Mouse (Mus musculus) hindbrain, postnatal 0 days (tissue): Measurements from ENCODE around the gene Gh. TPM values are rescaled to one million over a fixed set of nuclear protein-coding genes. Genes with fewer than 3 reads are reported as not detected.

Experiments
- ATAC-seq: fragments of 200-750 bp; cut with Nextera tagmentation; 2 replicates; pipeline ENCODE4 v1.8.0; 2017; ENCODE audit warnings: mild to moderate bottlenecking, moderate TSS enrichment, moderate library complexity
- DNase-seq: peaks from one replicate; pipeline ENCODE4 v3.0.0-alpha.2; 2015; ENCODE audit warnings: low spot score
- H3K27ac ChIP-seq: fragments of 300-500 bp; sonication (generic); 2 replicates; pipeline ENCODE4 v1.5.1; 2014; ENCODE audit warnings: mild to moderate bottlenecking
- H3K27me3 ChIP-seq: fragments of 300-500 bp; sonication (generic); 2 replicates; pipeline ENCODE4 v1.6.1; 2014; ENCODE audit warnings: low read length, mixed read lengths; ENCODE audit not compliant: insufficient read depth
- H3K36me3 ChIP-seq: fragments of 300-500 bp; sonication (generic); 2 replicates; pipeline ENCODE4 v1.6.1; 2014; ENCODE audit warnings: low read length, mixed read lengths; ENCODE audit not compliant: insufficient read depth
- H3K4me1 ChIP-seq: fragments of 300-500 bp; sonication (generic); 2 replicates; pipeline ENCODE4 v1.6.1; 2014; ENCODE audit warnings: antibody characterized with exemption, low read length, mixed read lengths; ENCODE audit not compliant: insufficient read depth
- H3K4me2 ChIP-seq: fragments of 300-500 bp; sonication (generic); 2 replicates; pipeline ENCODE4 v1.6.1; 2014; ENCODE audit warnings: low read depth, mild to moderate bottlenecking, low read length, moderate library complexity, mixed read lengths
- H3K4me3 ChIP-seq: fragments of 300-500 bp; sonication (generic); 2 replicates; pipeline ENCODE4 v1.5.1; 2014; ENCODE audit warnings: low read length
- H3K9ac ChIP-seq: fragments of 300-500 bp; sonication (generic); replicated peaks from 2 replicates; pipeline ENCODE4 v1.6.1; 2014; ENCODE audit warnings: mild to moderate bottlenecking, low read length, moderate library complexity, mixed read lengths
- H3K9me3 ChIP-seq: fragments of 300-500 bp; sonication (generic); 2 replicates; pipeline ENCODE4 v1.6.1; 2016; ENCODE audit warnings: low read length, mixed read lengths
- CTCF ChIP-seq: IDR thresholded peaks from 2 replicates; pipeline ENCODE4 v1.5.1; 2016; ENCODE audit warnings: antibody characterized with exemption, control low read depth, low read depth
- WGBS: fragments of 180-500 bp; shearing (Covaris S2); extraction: QIAGEN DNeasy Blood & Tissue Kit; methylation state at CpG from one replicate; pipeline ENCODE4 v1.1.7; 2014; 5-methylcytosine and 5-hydroxymethylcytosine counted together
- polyA plus RNA-seq: library from polyadenylated mRNA; unstranded; fragments of >200 nt; fragmentation: Nextera tagmentation; extraction: Ambion mirVana; gene quantifications from 2 replicates; pipeline ENCODE4 v1.2.1, GENCODE M21; 2015
- total RNA-seq: library from RNA; depleted of rRNA; stranded (reverse); fragments of >200 nt; gene quantifications from 2 replicates; pipeline ENCODE4 v1.2.3, GENCODE M21; 2014

The Gh gene
- total and polyA plus RNA-seq, 2 experiments from 2014 or later, result not detected

DNA sequence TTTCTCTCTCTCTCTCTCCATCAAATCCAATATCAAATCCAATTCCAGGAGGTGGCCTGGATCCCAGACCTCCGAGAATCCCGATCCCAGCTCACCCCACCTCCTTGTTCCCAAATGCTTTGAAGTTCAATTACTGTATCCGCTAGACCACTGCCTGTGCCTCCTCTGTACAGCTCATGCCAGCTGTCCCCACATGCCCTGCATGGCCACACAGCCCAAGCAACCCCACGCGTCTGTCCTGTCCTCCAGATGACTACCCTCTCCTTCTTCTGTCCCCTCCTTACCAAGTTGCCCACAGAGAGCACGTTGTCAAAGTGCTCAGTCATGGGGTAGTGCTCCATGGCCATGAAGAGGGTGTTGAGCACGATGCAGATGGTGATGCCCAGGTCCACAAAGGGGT lies 37.2 kb upstream of the Gh start:
- H3K9me3 ChIP-seq, result no peaks in the 10 kb centered on the region
- no peak overlapping the region for H3K9ac ChIP-seq
- no peak overlapping the region for H3K4me3 ChIP-seq
- no peaks in the 10 kb centered on the region for H3K27me3 ChIP-seq
- no peak for DNase-seq
- H3K27ac ChIP-seq, result no peak overlapping the region
- no peak for TF ChIP-seq CTCF
- WGBS, result 81% methylated on average over 7 of the region's 7 CpGs
- H3K4me2 ChIP-seq, result no peak overlapping the region
- no peaks in the 10 kb centered on the region for H3K36me3 ChIP-seq
- H3K4me1 ChIP-seq, result no peaks in the 10 kb centered on the region
- ATAC-seq, result no peak

DNA sequence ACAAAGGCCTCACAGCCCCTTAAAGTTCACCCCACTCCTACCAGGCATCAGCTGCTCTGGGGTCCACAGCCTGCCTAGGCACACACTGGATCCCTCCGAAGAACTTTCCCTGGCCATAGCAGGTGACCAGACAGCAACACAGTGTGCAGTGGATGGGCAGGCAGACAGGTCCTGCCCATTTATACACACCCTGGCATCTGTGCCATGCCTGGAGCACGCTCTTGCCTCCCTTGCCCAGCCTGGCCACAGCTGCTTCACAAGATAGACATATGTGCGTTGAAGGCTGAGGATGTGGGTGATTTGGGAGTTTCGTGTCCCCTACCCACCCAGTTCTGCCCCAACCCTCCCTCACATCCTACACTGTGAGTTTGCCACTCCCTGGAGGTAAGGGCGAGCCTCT lies 36.4 kb upstream of the Gh start:
- Histone ChIP-seq H3K9ac (no peak overlapping the region), H3K27me3 (no peaks in the 10 kb centered on the region), H3K4me2 (no peak overlapping the region), H3K9me3 (no peaks in the 10 kb centered on the region), H3K4me3 (no peak overlapping the region), H3K4me1 (no peaks in the 10 kb centered on the region), H3K36me3 (no peaks in the 10 kb centered on the region), H3K27ac (no peak overlapping the region)
- ATAC-seq (no peak), DNase-seq (no peak)
- WGBS, result 83% methylated on average over 5 of the region's 5 CpGs
- no peak for TF ChIP-seq CTCF

DNA sequence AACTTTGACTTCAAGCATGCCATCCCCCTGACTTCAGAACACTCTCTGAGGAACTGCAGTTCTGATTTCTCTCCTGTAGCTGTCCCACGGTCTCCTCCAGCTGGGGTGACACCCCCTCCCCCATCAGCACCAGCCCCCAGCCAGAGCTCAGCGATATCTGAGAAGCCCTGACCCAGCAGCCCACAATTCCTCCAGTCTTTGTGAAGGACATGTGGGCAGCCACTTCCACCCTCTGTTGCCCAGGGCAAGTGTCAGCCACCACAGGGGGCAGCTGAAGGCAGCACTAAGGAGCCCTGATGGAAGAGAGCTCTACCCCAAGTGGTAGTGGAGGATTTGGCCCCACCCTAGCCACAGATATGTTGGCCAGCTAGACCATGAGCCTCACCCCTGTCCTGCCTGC lies 32.4 kb upstream of the Gh start:
- ATAC-seq (0 out of 2 replicates have a peak, but pooled peaks have one; percentile 7), DNase-seq (no peak)
- no peak overlapping the region for H3K27ac ChIP-seq
- H3K4me3 ChIP-seq, result no peak overlapping the region
- H3K4me2 ChIP-seq, result no peak overlapping the region
- 13% methylated on average over 2 of the region's 2 CpGs for WGBS
- H3K27me3 ChIP-seq, result no peaks in the 10 kb centered on the region
- TF ChIP-seq CTCF, result no peak
- no peaks in the 10 kb centered on the region for H3K9me3 ChIP-seq
- H3K9ac ChIP-seq, result no peak overlapping the region
- H3K36me3 ChIP-seq, result no peaks in the 10 kb centered on the region
- H3K4me1 ChIP-seq, result no peaks in the 10 kb centered on the region

DNA sequence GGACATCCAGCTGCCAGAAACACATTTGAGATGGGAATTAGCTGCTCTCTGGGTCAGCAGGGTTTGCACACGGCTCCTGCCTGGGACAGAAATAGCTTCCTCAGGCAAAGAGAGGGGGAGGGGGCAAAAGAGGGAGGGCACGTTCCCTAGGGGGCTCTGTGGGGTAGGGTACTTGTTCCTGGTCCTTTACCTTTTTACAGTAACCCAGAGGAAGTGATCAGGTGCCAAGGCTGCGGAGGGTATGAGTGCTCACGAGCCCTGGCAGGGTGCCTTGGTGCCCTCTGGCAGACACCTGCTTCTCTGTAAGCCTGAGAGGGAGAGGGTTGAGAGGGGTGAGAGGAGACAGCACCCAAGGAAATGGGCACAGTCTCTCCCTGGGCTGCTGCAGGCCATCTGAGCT lies 30.8 kb upstream of the Gh start:
- no peaks in the 10 kb centered on the region for H3K9me3 ChIP-seq
- WGBS, result 41% methylated on average over 4 of the region's 4 CpGs
- no peaks in the 10 kb centered on the region for H3K27me3 ChIP-seq
- no peak for TF ChIP-seq CTCF
- no peaks in the 10 kb centered on the region for H3K36me3 ChIP-seq
- DNase-seq, result no peak
- no peak overlapping the region for H3K4me3 ChIP-seq
- no peaks in the 10 kb centered on the region for H3K4me1 ChIP-seq
- H3K27ac ChIP-seq, result no peak overlapping the region
- H3K4me2 ChIP-seq, result no peak overlapping the region
- ATAC-seq, result no peak
- H3K9ac ChIP-seq, result no peak overlapping the region

DNA sequence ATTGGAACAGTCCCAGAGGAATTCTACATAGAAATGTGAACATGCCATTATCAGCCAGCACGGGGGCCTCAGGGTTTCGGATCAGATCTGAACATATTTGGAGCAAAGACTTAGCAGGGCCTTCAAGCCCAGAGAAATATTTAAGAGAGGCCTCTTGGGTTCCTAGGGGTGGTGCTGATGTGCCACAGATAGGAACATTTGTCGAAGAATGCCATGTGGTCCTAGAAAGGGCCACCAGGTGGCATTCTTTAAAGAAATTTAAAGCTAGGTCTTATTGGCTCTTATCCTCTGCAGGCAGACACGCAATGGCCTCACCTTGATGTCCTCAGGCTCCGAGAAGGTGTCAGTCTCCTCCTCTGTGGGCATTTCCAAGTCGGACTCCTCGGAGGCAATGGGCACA lies 28.0 kb upstream of the Gh start:
- no peaks in the 10 kb centered on the region for H3K9me3 ChIP-seq
- no peak overlapping the region for H3K27ac ChIP-seq
- no peaks in the 10 kb centered on the region for H3K27me3 ChIP-seq
- DNase-seq (peak; percentile 74), ATAC-seq (0 out of 2 replicates have a peak, but pooled peaks have one; percentile 22)
- 65% methylated on average over 7 of the region's 7 CpGs for WGBS
- no peak overlapping the region for H3K4me3 ChIP-seq
- H3K4me2 ChIP-seq, result no peak overlapping the region
- no peaks in the 10 kb centered on the region for H3K4me1 ChIP-seq
- no peak overlapping the region for H3K9ac ChIP-seq
- no peaks in the 10 kb centered on the region for H3K36me3 ChIP-seq
- peak; percentile 70 for TF ChIP-seq CTCF

DNA sequence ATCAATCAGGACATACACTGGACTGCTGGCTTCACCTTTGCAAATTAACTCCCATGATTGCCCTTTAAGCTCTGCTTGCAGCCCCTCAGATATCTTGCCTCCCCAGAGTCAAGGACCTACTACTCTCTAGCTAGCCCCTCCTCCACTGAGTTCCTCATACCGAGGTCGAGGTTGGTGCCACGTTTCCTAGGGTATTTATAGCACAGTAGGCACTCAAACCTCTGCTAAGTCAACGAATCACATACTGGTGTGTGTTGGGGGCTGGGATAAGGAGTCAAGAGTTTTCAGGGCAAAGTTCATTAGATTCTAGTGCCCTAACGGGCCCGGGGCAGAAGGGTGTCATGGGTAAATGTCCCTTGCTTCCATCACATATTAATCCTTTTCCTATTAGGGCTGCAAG lies 27.5 kb upstream of the Gh start:
- H3K27ac ChIP-seq, result no peak overlapping the region
- DNase-seq (no peak), ATAC-seq (no peak)
- WGBS, result 76% methylated on average over 6 of the region's 6 CpGs
- no peaks in the 10 kb centered on the region for H3K4me1 ChIP-seq
- no peaks in the 10 kb centered on the region for H3K27me3 ChIP-seq
- H3K36me3 ChIP-seq, result no peaks in the 10 kb centered on the region
- no peak overlapping the region for H3K4me3 ChIP-seq
- no peak overlapping the region for H3K4me2 ChIP-seq
- H3K9ac ChIP-seq, result no peak overlapping the region
- no peaks in the 10 kb centered on the region for H3K9me3 ChIP-seq
- TF ChIP-seq CTCF, result no peak

DNA sequence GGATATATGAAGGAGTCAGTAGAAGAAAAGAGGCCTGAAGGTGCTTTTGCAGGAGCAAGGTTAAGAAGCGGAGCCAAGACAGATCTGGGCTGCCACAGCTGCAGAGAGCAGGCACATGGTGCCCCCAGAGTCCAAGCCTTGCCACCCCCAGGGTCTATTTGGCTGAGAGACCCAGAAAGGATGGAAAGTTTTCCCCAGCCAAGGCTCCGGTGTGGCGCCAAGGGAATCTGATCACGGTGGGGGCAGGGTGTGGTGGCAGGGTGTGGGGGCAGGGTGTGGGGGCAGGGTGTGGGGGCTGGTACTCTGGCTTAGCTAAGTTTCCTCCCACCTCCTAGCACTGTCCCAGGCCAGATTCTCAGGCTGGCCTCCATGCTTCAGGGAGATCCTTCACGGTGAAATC lies 26.9 kb upstream of the Gh start:
- no peaks in the 10 kb centered on the region for H3K27me3 ChIP-seq
- DNase-seq (no peak), ATAC-seq (no peak)
- H3K4me3 ChIP-seq, result no peak overlapping the region
- H3K9me3 ChIP-seq, result no peaks in the 10 kb centered on the region
- H3K27ac ChIP-seq, result no peak overlapping the region
- H3K9ac ChIP-seq, result no peak overlapping the region
- no peaks in the 10 kb centered on the region for H3K36me3 ChIP-seq
- no peak overlapping the region for H3K4me2 ChIP-seq
- 73% methylated on average over 5 of the region's 5 CpGs for WGBS
- H3K4me1 ChIP-seq, result no peaks in the 10 kb centered on the region
- TF ChIP-seq CTCF, result no peak

DNA sequence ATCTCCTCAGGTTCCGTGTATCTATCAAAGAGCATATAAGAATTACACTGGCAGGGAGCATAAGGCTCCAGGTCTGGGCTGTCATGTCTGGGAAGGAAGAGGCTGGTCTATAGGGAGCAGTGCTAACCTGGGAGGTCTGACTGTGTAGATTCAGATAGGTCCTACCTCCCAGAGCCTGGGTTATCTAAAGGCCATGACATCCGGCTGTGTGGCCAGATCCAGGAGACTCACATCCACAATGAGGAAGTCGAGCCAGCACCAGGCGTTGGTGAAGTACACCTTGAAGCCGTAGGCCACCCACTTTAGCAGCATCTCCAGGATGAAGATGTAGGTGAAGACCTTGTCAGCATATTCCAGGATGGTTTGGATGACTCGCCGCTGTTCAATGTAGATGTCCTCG lies 24.8 kb upstream of the Gh start:
- no peaks in the 10 kb centered on the region for H3K9me3 ChIP-seq
- no peaks in the 10 kb centered on the region for H3K27me3 ChIP-seq
- 86% methylated on average over 8 of the region's 8 CpGs for WGBS
- H3K4me3 ChIP-seq, result no peak overlapping the region
- no peak overlapping the region for H3K4me2 ChIP-seq
- ATAC-seq (no peak), DNase-seq (no peak)
- no peaks in the 10 kb centered on the region for H3K36me3 ChIP-seq
- H3K4me1 ChIP-seq, result no peaks in the 10 kb centered on the region
- no peak overlapping the region for H3K9ac ChIP-seq
- no peak for TF ChIP-seq CTCF
- no peak overlapping the region for H3K27ac ChIP-seq
